Mouse (Mus musculus): ENCODE data around the gene Rngtt. TPM values are rescaled to one million over a fixed set of nuclear protein-coding genes. Genes with fewer than 3 reads are reported as not detected.

Gene Rngtt
- polyA plus RNA-seq, 1 experiment from 2014 or later = 33.1 TPM

DNA sequence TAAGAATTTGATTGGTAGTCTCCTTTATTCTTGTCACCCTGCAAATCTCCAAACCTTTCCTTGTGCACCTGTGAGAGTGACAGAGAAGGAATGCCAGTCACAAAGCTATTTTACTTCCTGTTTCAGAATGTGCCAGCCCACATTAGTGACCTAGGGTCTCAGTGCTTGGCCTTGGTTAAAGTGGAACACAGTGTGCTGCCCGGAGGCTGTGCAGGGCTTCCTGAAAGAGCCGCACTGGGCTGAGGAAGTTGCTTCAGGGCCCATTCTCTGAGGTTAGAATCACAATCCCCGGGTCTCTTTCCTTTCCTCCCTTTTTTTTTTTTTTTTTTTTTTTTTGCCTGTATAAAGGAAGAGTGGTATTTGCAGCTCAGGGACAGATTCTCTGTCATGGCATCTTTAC lies 203.3 kb downstream of the Rngtt start:
- DNase-seq (ENCODE audit: low spot score) = no peak

DNA sequence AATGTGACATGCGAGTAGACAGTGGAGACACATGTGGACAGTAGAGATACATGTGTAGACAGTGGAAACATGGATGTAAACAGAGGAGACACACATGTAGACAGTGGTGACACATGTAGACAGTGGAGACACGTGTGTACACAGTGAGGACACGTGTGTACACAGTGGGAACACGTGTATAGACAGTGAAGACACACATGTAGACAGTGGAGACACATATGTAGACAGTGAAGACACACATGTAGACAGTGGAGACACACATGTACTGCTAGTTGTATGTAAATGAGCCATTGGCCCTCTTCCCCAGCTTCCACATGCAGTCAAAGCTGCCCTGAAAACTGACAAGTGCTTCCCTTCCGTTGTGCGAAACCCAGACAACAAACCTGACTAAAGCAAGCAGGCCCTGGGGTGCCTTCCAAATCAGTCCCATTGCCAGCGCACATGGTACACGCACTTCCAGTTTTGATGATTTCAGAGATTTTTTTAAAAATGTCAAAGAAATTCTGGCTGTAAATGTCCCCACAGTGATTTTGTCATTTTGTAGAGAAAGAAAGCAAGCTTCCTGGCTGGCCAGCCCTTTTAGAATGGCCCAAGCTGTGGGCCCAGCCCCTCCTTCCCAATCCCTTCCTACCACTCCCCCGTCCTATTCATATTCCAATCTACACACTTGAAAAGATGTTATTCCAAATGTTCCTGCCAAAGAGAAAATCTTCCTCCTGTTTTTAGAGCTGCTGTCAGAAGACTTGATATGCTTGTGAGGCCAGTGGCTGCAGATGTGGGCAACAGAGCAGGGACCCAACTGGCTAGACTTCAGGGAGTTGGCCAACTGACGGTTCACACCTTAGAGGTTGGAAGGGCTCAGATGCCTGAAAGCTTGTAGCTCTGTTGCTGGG lies 204.2 kb downstream of the Rngtt start:
- no peak for DNase-seq (ENCODE audit: low spot score)

DNA sequence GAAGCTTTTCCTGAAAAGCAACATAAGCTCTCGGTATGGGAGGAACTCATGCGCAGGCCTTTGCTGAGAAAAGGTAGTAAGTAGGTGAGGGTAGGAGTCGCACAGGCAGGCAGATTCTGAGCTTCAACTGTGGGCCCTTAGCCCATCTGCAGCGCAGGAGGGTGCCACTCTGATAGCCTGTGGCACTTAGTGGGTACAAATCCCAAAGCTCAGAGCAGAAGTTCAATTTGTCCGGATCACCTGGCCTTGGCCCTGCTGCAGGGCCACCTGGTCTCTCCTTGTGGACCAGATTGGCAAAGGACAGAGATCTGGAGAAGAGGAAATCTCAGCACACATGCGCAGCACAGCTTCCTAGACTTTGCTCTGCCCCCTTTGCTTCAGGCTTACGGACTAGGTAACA lies 210.1 kb downstream of the Rngtt start:
- DNase-seq (ENCODE audit: low spot score) = no peak

DNA sequence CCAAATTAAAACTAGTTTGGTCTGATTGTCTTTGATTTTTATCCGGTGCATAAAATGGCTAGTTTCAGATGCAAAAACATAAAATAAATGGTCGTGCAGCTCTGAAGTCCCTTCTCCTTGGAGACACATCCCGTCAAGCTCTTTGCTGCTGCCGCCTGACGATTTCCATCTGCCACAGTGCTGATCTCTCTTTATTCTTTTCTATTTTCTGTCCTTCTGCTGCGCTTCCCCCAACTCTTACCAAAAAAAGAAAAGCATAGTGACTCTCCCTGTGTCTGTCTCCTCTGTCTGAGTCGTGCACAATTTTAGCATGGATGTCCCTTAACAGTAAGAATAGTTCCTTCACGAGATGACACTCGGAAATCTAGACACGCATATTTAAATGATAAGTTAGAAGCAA lies 210.8 kb downstream of the Rngtt start:
- DNase-seq (ENCODE audit: low spot score) = no peak

DNA sequence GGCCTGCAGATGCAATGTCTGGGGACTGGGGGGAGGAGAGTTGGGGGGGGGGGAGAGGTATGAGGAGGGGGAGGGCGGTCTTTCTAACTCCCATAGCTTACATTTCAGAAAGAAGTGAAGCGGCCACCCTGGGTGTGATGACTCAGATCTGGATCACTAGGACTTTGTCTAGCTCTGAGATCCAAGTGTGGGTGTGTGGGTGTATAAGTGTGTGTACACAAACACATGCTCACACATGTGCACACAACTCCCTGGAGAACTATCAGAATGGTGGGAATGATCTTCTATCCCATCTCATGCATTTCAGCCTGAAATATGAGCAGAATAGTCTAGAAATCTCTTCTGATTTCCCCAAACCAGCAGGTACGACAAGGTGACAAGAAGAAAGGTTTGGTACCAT lies 213.7 kb downstream of the Rngtt start:
- no peak for DNase-seq (ENCODE audit: low spot score)

DNA sequence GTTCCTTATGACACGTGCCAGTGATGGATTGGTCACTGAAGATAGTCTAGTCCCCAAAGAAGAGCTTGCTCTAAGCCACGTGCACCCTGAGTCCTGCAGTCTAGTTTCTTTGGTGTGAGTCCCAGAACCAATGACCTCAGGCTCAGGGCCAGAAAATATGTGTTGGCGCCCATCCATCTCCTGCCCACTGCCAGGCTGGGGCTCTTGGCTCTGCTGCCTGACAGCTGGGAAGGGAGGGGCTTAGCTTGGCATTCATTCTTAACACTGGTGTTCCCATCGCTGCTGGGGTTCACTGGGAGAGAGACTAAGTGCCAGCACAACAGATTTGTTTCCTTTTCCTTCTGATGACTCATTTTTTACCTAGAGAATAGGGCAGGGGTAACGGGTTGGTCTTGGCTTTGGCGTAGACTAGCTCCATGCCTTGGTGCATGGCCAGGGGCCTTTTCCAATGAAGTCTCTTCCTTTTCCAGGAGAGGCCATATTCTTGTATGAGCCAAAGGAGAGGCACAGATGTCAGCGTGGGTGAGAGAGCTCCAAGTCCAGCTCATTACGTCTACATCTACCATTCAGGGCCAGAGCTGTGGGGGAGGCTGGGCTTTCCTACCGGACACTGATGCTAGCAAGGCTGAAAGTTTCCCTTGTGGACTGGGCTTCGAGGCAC lies 214.5 kb downstream of the Rngtt start:
- DNase-seq (ENCODE audit: low spot score) = no peak

DNA sequence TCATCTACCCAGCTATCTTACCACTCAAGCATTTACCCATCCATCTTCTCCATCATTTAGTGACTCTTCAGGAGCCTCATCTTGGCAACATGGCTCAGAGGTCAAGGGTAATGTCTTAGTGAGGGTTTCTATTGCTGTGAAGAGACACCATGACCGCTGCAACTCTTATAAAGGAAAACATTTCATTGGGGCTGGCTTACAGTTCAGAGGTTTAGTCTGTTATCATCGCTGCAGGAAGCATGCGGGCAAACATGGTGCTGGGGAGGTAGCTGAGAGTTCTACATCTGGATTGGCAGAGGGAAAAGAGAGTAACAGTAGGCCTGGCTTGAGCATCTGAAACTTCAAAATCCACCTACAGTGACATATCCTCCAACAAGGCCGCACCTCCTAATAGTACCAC lies 215.2 kb downstream of the Rngtt start:
- DNase-seq (ENCODE audit: low spot score) = no peak

DNA sequence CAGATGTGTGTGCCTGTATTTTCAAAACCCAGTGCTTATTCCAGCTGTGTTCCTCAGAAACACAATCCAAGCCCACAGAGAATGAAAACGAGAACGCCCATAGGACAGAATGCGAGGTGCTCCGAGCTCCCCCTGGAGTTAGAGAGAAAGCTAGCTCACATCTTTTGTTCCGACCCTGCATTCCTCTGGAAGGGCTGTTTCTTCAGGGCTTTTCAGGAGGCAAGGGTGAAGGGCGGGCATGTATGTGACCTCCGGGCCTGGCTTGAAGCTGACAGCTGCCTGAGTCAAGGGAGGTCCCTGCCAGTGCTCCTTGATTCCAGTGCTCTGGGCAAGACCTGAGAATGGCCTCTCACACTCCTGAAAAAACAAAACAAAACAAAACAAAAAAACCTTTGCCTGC lies 216.0 kb downstream of the Rngtt start:
- DNase-seq (ENCODE audit: low spot score) = no peak

DNA sequence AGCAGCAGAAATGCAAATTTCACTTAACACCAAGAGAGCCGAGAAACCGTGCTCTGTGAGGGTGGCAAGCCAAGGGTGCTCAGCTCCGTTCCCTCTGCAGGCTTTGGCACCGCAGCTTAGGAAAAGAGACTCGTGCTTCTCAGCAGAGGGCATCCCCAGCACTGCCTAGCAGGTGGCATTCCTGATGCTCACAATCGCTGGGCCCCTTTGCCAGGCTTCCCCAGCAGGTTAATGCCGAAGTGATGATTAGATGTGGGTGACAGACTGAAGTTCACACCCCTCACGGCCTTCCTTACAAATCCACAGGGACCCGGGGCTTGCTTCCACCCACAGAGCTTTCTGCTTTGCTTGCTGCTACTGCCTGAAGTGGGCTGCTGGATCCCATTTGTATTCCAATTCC lies 216.6 kb downstream of the Rngtt start:
- no peak for DNase-seq (ENCODE audit: low spot score)

DNA sequence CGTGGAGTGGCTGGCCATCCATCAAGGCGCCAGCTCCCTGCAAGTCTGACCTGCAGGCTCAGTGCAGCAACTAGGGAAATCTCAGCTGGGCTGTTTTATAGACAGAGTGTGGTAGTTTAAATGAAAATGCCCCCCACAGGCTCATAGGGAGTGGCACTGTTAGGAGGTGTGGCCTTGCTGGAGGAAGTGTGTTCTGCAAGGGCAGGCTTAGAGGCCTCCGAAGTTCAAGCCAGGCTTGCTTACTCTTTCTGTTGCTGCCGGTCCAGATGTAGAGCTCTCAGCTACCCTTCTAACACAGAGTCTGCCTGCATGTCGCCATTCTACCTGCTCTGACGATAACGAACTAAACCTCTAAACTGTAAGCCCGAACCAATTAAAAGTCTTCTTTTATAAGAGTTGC lies 222.5 kb downstream of the Rngtt start:
- no peak for DNase-seq (ENCODE audit: low spot score)

DNA sequence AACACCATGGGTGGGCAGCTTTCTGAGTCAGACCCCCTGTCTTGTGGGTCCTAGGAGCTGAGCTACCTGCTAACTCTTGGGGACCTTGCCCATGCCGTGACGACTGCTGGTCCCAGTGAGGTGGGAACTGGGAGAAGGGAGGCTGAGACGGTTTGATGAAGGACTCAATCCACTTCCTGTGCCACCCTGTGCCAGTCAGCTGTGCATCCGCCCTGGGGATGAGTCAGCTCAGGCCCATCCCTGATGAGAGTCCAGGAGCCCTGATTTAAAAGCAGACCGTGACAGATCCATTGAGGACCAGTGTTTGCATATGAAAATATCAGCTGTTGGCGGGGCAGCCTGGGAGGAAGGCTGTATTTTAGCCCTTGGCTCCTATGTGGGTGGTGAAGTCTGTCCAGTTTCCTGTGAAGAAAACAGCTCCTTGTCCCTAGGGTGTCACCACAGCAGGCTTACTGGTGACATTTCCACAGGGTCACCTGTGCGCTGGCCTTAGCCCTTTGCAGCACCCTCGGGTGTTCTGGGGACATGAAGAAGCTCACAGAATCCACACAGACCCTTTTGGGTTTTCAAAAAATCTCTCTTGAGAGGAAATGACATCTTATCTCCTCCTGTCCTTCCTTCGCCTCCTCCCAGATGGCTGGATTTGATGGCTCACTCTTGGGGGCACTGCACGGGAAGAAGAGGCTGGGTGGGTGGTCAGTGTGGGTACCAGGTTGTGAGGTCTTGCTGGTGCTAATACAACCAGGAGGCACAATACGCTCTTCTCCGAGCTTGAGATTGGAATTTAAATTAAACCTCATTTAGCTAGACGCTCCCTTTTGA lies 234.9 kb downstream of the Rngtt start:
- DNase-seq (ENCODE audit: low spot score) = no peak

DNA sequence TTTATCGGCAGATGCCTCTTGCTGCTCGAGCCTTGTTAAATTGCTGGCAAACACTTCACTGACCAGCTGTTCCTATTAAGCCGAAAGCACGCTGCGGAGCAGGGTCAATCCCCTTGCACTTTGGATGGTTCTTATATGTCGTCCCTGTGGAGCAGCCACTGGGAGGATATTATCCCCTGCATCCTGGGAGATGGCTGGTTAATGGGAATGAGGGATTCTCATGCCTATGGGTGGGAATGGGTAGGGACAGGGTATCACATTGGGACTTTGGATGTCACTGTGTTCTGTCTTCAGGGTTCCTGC lies 235.4 kb downstream of the Rngtt start:
- no peak for DNase-seq (ENCODE audit: low spot score)

DNA sequence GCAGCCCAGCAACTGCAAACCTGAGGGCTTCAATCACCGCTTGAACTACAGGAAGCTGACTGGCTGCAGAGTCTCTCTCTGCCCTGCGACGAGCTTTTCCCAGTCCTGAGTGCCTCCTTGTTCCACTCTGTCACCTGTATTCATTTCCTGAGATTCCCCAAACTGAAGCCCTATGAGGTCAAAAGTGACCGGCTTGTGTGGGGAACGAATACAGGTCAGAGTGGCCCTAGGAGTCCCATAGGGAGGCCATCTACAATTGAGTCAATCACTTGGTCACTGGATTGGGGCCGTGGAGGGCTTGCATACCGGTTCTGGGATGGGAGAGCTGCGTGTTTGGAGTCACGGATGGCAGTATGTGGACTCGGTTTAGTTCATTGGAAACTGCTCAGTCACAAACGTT lies 236.2 kb downstream of the Rngtt start:
- no peak for DNase-seq (ENCODE audit: low spot score)

DNA sequence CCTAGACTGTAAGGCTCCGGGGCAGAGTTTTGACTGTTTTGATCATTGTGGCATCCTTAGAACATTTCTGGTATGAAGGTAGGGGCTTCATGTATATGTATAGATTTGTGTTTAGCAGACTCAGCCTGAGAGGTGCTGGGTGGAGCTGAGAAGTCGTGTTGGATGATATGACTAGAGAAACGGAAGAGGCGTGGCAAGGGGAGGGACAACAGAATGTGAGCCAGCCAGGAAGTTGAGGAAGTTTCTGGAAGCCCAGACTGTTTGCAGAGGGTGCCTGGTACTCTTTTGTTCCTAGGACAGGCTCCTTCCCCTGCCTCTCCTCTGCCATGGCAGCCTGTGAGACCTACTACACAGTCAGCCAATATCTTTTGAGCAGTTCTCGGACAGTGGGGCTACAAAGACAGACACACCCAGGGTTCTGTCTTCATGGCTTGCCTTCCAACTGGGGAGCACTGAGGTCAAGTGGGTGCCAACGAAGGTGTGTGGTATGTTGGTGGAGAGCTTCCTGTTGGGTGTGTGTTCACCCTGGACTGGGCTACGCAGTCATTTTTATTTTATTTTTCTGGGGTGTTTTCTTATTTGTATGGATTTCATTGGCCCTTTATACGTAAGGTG lies 237.3 kb downstream of the Rngtt start:
- no peak for DNase-seq (ENCODE audit: low spot score)

DNA sequence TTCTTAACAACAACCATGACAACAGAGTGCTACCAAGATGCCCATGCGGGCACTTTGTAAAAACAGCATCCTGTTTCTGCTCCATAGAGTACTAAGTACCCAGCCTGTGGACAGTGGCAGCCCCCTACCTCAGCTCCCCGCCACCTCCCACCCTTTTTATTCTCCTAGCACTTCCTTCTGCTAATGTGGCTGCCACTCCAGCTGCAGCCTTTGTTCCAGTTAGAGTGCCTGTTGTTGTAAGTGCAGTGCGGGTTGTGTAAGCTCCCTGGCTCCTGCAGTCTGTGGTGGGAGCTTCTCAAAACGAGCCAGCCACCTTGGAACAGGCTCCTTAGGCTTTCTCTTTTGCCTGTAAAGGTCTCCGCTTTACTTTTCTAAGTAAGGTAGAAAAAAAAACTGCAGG lies 239.5 kb downstream of the Rngtt start:
- no peak for DNase-seq (ENCODE audit: low spot score)

Small RNA genes within 50 kb of the gene (microRNA-seq; reads per million reads assigned to microRNA genes)
- gene Mir8118 (ENCODE audit: borderline number of aligned reads) = not detected

Other genes with a start within 250 kb of the Rngtt start
- 0.84 and 1.6 TPM in 2 replicates for gene Gabrr2, start 247.3 kb upstream of the Rngtt start, polyA plus RNA-seq (2015; fragmentation: Nextera tagmentation; extraction: Ambion mirVana)
- gene Gabrr1, start 177.8 kb upstream of the Rngtt start, polyA plus RNA-seq (2015; fragmentation: Nextera tagmentation; extraction: Ambion mirVana) = 0.09 TPM in 1 of 2 replicates, not detected in the other
- gene Pm20d2, start 120.6 kb upstream of the Rngtt start, polyA plus RNA-seq (2015; fragmentation: Nextera tagmentation; extraction: Ambion mirVana) = 0.18 TPM in 1 of 2 replicates, not detected in the other
- 1.9 and 2.9 TPM in 2 replicates for gene Srsf12, start 101.3 kb upstream of the Rngtt start, polyA plus RNA-seq (2015; fragmentation: Nextera tagmentation; extraction: Ambion mirVana)
- 182 and 195 TPM in 2 replicates for gene Pnrc1, start 20.1 kb upstream of the Rngtt start, polyA plus RNA-seq (2015; fragmentation: Nextera tagmentation; extraction: Ambion mirVana)

All from thymus, postnatal 0 days (tissue).